Mouse (Mus musculus) thymus, adult 2 months (tissue): ENCODE measurements around the gene Smco4. TPM values are rescaled to one million over a fixed set of nuclear protein-coding genes. Genes with fewer than 3 reads are reported as not detected.

Experiments used
- DNase-seq: peaks from one replicate; pipeline ENCODE4 v3.0.0; 2021
- H3K27ac ChIP-seq: fragments of 200-500 bp; 2 replicates; pipeline ENCODE4 v1.5.1; 2012; ENCODE audit warnings: low read length, control low read depth; ENCODE audit not compliant: control insufficient read depth, insufficient read depth
- H3K27me3 ChIP-seq: fragments of 200-500 bp; 2 replicates; pipeline ENCODE4 v1.6.1; 2012; ENCODE audit warnings: mild to moderate bottlenecking, low read length, moderate library complexity, mixed read lengths; ENCODE audit not compliant: control insufficient read depth, insufficient read depth
- H3K36me3 ChIP-seq: fragments of 200-500 bp; 2 replicates; pipeline ENCODE4 v1.6.1; 2012; ENCODE audit warnings: mild to moderate bottlenecking, low read length, moderate library complexity; ENCODE audit not compliant: control insufficient read depth, insufficient read depth
- H3K4me1 ChIP-seq: fragments of 200-500 bp; replicated peaks from 2 replicates; pipeline ENCODE4 v1.6.1; 2012; ENCODE audit warnings: low read length; ENCODE audit not compliant: control insufficient read depth, insufficient read depth
- H3K4me3 ChIP-seq: fragments of 200-500 bp; 2 replicates; pipeline ENCODE4 v1.5.1; 2012; ENCODE audit warnings: mild to moderate bottlenecking, low read length, control low read depth, moderate library complexity; ENCODE audit not compliant: control insufficient read depth, insufficient read depth
- CTCF ChIP-seq: fragments of 200-500 bp; IDR thresholded peaks from 2 replicates; pipeline ENCODE4 v1.5.1; 2012; ENCODE audit warnings: mild to moderate bottlenecking, control low read depth, low read length, moderate library complexity, borderline replicate concordance; ENCODE audit not compliant: control insufficient read depth, poor library complexity, insufficient read depth; ENCODE audit errors: extremely low read depth
- POLR2A ChIP-seq: fragments of 200-500 bp; IDR thresholded peaks from 2 replicates; pipeline ENCODE4 v1.6.1; 2012; ENCODE audit warnings: mild to moderate bottlenecking, low read length, control low read depth, moderate library complexity; ENCODE audit not compliant: control insufficient read depth, poor library complexity, insufficient read depth; ENCODE audit errors: extremely low read depth
- WGBS: fragments of 180-500 bp; shearing (Covaris S2); methylation state at CpG from one replicate; pipeline ENCODE4 v1.1.7; 2018; 5-methylcytosine and 5-hydroxymethylcytosine counted together
- polyA plus RNA-seq: library from polyadenylated mRNA; depleted of rRNA; stranded (reverse); fragments of >200 nt; gene quantifications from 2 replicates; pipeline ENCODE4 v1.2.3, GENCODE M21; 2012

The Smco4 gene
- polyA plus RNA-seq, 1 experiment, result 8.8 TPM

- no peaks in the 10 kb centered on the region for H3K27me3 ChIP-seq
- H3K4me1 ChIP-seq, result peaks cover 6% of the 10 kb centered on the region
- no peak overlapping the region for H3K4me3 ChIP-seq
- WGBS, result over 99% methylated on average over 4 of the region's 4 CpGs
- no peak for DNase-seq
- TF ChIP-seq CTCF (no peak), POLR2A (no peak)
- no peak overlapping the region for H3K27ac ChIP-seq
- H3K36me3 ChIP-seq, result no peaks in the 10 kb centered on the region
These were observed 24.7 kb downstream of the Smco4 start for GRCm38 (mm10) chr9:15517979-15518378.

- Histone ChIP-seq H3K36me3 (no peaks in the 10 kb centered on the region), H3K4me3 (no peak overlapping the region)
- WGBS, result 90% methylated on average over 10 of the region's 10 CpGs
These were observed 29.1 kb downstream of the Smco4 start for GRCm38 (mm10) chr9:15522348-15522747.

GRCm38 (mm10) chr9:15522887-15523286, 29.7 kb downstream of the Smco4 start:
- Histone ChIP-seq H3K36me3 (no peaks in the 10 kb centered on the region), H3K4me3 (no peak overlapping the region), H3K4me1 (peaks cover 12% of the 10 kb centered on the region), H3K27ac (no peak overlapping the region), H3K27me3 (no peaks in the 10 kb centered on the region)
- no peak for TF ChIP-seq POLR2A
- no peak for TF ChIP-seq CTCF
- DNase-seq, result no peak
- 77% methylated on average over 5 of the region's 5 CpGs for WGBS

More at GRCm38 (mm10) chr9:15522348-15522747, 29.1 kb downstream of the Smco4 start:
- TF ChIP-seq POLR2A (no peak), CTCF (no peak)
- no peaks in the 10 kb centered on the region for H3K27me3 ChIP-seq
- H3K27ac ChIP-seq, result no peak overlapping the region
- no peak for DNase-seq
- peaks cover 12% of the 10 kb centered on the region for H3K4me1 ChIP-seq

GRCm38 (mm10) chr9:15523646-15524045, 30.4 kb downstream of the Smco4 start:
- 93% methylated on average over 6 of the region's 6 CpGs for WGBS
- Histone ChIP-seq H3K27me3 (no peaks in the 10 kb centered on the region), H3K4me3 (no peak overlapping the region), H3K36me3 (no peaks in the 10 kb centered on the region), H3K4me1 (peaks cover 15% of the 10 kb centered on the region), H3K27ac (no peak overlapping the region)
- TF ChIP-seq POLR2A (no peak), CTCF (no peak)
- no peak for DNase-seq

- no peak for DNase-seq
- Histone ChIP-seq H3K4me1 (peaks cover 24% of the 10 kb centered on the region), H3K36me3 (no peaks in the 10 kb centered on the region), H3K27me3 (no peaks in the 10 kb centered on the region), H3K4me3 (no peak overlapping the region), H3K27ac (no peak overlapping the region)
- 69% methylated on average over 8 of the region's 8 CpGs for WGBS
- TF ChIP-seq CTCF (no peak), POLR2A (no peak)
These were observed 32.0 kb downstream of the Smco4 start for GRCm38 (mm10) chr9:15525246-15525645.

- DNase-seq, result no peak
- no peak overlapping the region for H3K4me3 ChIP-seq
- H3K27me3 ChIP-seq, result no peaks in the 10 kb centered on the region
- no peak overlapping the region for H3K27ac ChIP-seq
- 93% methylated on average over 7 of the region's 7 CpGs for WGBS
- no peaks in the 10 kb centered on the region for H3K36me3 ChIP-seq
- TF ChIP-seq CTCF, result no peak
- no peak for TF ChIP-seq POLR2A
- peaks cover 32% of the 10 kb centered on the region for H3K4me1 ChIP-seq
These were observed 33.3 kb downstream of the Smco4 start for GRCm38 (mm10) chr9:15526539-15526938.

- Histone ChIP-seq H3K27ac (no peak overlapping the region), H3K4me1 (peaks cover 32% of the 10 kb centered on the region), H3K4me3 (no peak overlapping the region), H3K36me3 (no peaks in the 10 kb centered on the region), H3K27me3 (no peaks in the 10 kb centered on the region)
- DNase-seq, result no peak
- TF ChIP-seq POLR2A, result no peak
- 91% methylated on average over 6 of the region's 6 CpGs for WGBS
These were observed 34.6 kb downstream of the Smco4 start for GRCm38 (mm10) chr9:15527846-15528245.
